Mouse (Mus musculus) heart, embryonic 14.5 days (tissue): ENCODE measurements around the gene Tsr2. TPM values are rescaled to one million over a fixed set of nuclear protein-coding genes. Genes with fewer than 3 reads are reported as not detected.

Experiments
- ATAC-seq: fragments of 200-750 bp; cut with Nextera tagmentation; 2 replicates; pipeline ENCODE4 v1.8.0; 2017; ENCODE audit warnings: low read depth, moderate TSS enrichment; ENCODE audit not compliant: insufficient number of reproducible peaks, insufficient read depth, low FRiP score
- H3K27ac ChIP-seq, 2 experiments: fragments of 200-500 bp in 1 of 2; fragments of 300-500 bp in 1 of 2; sonication (generic) in 1 of 2; replicated peaks in 1 of 2; 2 replicates each; pipeline ENCODE4 v1.5.1; 2012 to 2014; ENCODE audit warnings: low read depth in 2 of 2, low read length in 2 of 2, control low read depth in 1 of 2, mild to moderate bottlenecking in 1 of 2, mixed read lengths in 1 of 2; ENCODE audit not compliant: control insufficient read depth in 1 of 2, insufficient read depth in 1 of 2
- H3K27me3 ChIP-seq: fragments of 300-500 bp; sonication (generic); 2 replicates; pipeline ENCODE4 v1.6.1; 2014; ENCODE audit warnings: mild to moderate bottlenecking, low read length, control low read depth; ENCODE audit not compliant: control insufficient read depth, insufficient read depth
- H3K36me3 ChIP-seq: fragments of 300-500 bp; sonication (generic); 2 replicates; pipeline ENCODE4 v1.6.1; 2014; ENCODE audit warnings: mild to moderate bottlenecking, control low read depth, low read length, mixed read lengths; ENCODE audit not compliant: control insufficient read depth, insufficient read depth
- H3K4me1 ChIP-seq, 2 experiments: fragments of 200-500 bp in 1 of 2; fragments of 300-500 bp in 1 of 2; sonication (generic) in 1 of 2; 2 replicates each; pipeline ENCODE4 v1.6.1; 2012 to 2014; ENCODE audit warnings: low read length in 2 of 2, control low read depth in 1 of 2, mixed read lengths in 1 of 2; ENCODE audit not compliant: control insufficient read depth in 2 of 2, insufficient read depth in 2 of 2
- H3K4me2 ChIP-seq: fragments of 300-500 bp; sonication (generic); 2 replicates; pipeline ENCODE4 v1.6.1; 2014; ENCODE audit warnings: mild to moderate bottlenecking, low read length
- H3K4me3 ChIP-seq, 2 experiments: fragments of 200-500 bp in 1 of 2; fragments of 300-500 bp in 1 of 2; sonication (generic) in 1 of 2; 2 replicates each; pipeline ENCODE4 v1.5.1; 2012 to 2014; ENCODE audit warnings: low read length in 2 of 2, mild to moderate bottlenecking in 2 of 2, control low read depth in 1 of 2, low read depth in 1 of 2, moderate library complexity in 1 of 2; ENCODE audit not compliant: control insufficient read depth in 1 of 2, insufficient read depth in 1 of 2
- H3K9ac ChIP-seq: fragments of 300-500 bp; sonication (generic); 2 replicates; pipeline ENCODE4 v1.6.1; 2014; ENCODE audit warnings: mild to moderate bottlenecking, low read length
- H3K9me3 ChIP-seq: fragments of 300-500 bp; sonication (generic); 2 replicates; pipeline ENCODE4 v1.6.1; 2016; ENCODE audit warnings: low read length, control low read depth; ENCODE audit not compliant: control insufficient read depth
- WGBS: fragments of 180-500 bp; shearing (Covaris S2); extraction: QIAGEN DNeasy Blood & Tissue Kit; methylation state at CpG from one replicate; pipeline ENCODE4 v1.1.7; 2014; 5-methylcytosine and 5-hydroxymethylcytosine counted together
- polyA plus RNA-seq: library from polyadenylated mRNA; unstranded; fragments of >200 nt; fragmentation: Nextera tagmentation; extraction: Ambion mirVana; gene quantifications from 2 replicates; pipeline ENCODE4 v1.2.1, GENCODE M21; 2014

Gene Tsr2
- polyA plus RNA-seq, 1 experiment from 2014 or later = 15.1 TPM

DNA sequence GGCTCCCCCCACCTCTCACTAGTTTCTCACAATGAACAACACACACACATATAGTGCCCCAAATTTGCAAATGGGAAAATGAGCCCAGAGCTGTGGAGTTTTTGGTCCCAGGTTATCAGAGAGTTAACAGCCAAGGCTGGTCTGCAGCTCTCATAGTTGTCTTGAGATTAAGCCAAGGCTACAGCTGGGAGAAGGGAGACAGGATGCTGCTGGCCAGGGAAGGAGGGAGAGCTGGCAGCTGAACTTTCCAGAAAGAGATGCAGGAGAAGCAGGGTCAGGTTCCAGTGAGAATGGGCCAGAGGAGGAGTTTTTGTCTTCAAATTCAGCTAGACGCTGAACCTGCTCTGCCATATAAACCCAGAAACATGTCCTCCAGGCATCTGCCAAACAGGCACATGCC lies 37.0 kb downstream of the Tsr2 start:
- H3K4me1 ChIP-seq = peaks cover 2 to 4% of the 10 kb centered on the region in 2 experiments; a peak in 1 of 4 replicates

DNA sequence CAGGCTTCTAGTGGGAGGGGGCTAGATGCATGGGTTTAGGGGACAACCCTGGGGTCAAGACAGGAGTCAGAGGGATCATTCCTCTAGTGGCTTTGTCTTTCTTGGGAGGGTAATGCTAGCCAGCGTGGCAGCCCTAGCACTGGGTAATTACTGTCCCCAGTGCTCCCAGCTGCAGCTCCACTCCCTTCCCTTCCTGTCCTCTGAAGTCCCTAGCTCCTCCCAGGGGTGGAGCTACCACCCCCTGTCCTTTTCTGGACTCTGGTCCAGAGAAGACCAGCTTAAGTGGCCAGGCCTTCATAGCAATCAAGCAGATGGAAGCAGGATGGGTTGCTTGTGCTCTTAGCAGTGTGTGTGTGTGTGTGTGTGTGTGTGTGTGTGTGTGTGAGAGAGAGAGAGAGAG lies 40.8 kb downstream of the Tsr2 start:
- no peak overlapping the region for H3K9ac ChIP-seq
- peaks cover 10 to 13% of the 10 kb centered on the region in 2 experiments; a peak in 2 of 4 replicates for H3K4me1 ChIP-seq
- no peaks in the 10 kb centered on the region for H3K9me3 ChIP-seq
- H3K4me3 ChIP-seq = no peak overlapping the region
- ATAC-seq = peak; percentile 68; the same call in 1 of the 2 replicates
- H3K27ac ChIP-seq = no peak overlapping the region
- WGBS = 17% methylated on average over 1 of the region's 1 CpGs
- no peak overlapping the region for H3K4me2 ChIP-seq
- H3K27me3 ChIP-seq = no peaks in the 10 kb centered on the region
- peaks cover 5% of the 10 kb centered on the region; the same call in 1 of the 2 replicates for H3K36me3 ChIP-seq

More for the DNA sequence above, 37.0 kb downstream of the Tsr2 start:
- Histone ChIP-seq H3K9ac (no peak overlapping the region), H3K27me3 (no peaks in the 10 kb centered on the region), H3K9me3 (no peaks in the 10 kb centered on the region), H3K4me3 (no peak overlapping the region), H3K27ac (no peak overlapping the region), H3K36me3 (peaks cover 5% of the 10 kb centered on the region; the same call in 1 of the 2 replicates), H3K4me2 (no peak overlapping the region)
- 73% methylated on average over 1 of the region's 1 CpGs for WGBS
- no peak for ATAC-seq

DNA sequence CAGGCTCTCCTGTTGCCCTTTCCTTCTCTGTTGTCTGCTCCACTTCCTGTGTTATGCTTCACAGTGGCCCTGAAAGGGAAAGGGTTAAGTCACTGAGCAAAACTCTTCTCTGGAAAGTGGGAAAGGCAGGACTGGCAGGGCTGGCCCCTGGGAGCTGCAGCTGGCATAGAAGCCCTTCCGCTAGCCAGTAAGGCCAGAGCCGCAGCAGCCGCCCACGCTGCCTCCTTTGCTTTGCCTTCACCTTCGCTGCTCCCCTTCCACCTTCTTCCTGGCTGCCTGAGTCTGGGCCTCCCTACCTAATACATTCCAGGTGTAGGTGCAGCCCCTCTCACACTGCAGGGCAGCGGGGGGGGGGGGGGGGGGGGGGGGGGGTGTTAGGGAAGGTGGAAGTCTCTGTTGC lies 41.9 kb downstream of the Tsr2 start:
- peak overlapping the region; percentile 12; the same call in 1 of the 2 replicates for H3K4me2 ChIP-seq
- no peak overlapping the region for H3K4me3 ChIP-seq
- peaks cover 10 to 13% of the 10 kb centered on the region in 2 experiments; a peak in 2 of 4 replicates for H3K4me1 ChIP-seq
- ATAC-seq = no peak
- WGBS = 58% methylated on average over 6 of the region's 6 CpGs
- no peaks in the 10 kb centered on the region for H3K9me3 ChIP-seq
- H3K27ac ChIP-seq = peak overlapping the region in 1 of 2 experiments; percentile 61; a peak in 1 of 4 replicates
- H3K9ac ChIP-seq = peak overlapping the region; percentile 11; the same call in 1 of the 2 replicates
- peaks cover 5% of the 10 kb centered on the region; the same call in 1 of the 2 replicates for H3K36me3 ChIP-seq
- H3K27me3 ChIP-seq = no peaks in the 10 kb centered on the region

DNA sequence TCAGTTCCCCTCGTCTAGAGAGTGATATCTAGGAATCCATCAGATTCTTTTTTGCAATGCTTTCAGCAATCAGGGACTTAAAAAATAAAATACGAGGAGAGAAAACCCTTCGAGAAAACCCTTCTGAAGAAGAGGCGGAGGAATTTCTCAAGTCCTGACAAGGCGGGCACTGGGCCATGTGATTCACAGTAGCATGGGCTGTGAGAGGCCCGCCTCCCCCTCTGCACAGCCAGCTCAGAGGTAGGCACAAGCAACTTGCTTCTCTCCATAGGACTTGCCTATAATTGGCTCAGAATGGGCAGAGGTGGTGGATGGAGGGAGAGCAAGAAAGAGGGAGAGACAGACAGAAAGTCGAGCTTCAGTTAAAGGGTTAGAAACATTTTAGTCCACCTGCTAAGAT lies 46.0 kb downstream of the Tsr2 start:
- WGBS = 73% methylated on average over 7 of the region's 7 CpGs
- ATAC-seq = no peak
- peaks cover 14 to 20% of the 10 kb centered on the region in 2 experiments for H3K4me1 ChIP-seq
- H3K4me3 ChIP-seq = no peak overlapping the region
- H3K36me3 ChIP-seq = no peaks in the 10 kb centered on the region
- H3K9me3 ChIP-seq = no peaks in the 10 kb centered on the region
- H3K27me3 ChIP-seq = no peaks in the 10 kb centered on the region
- no peak overlapping the region for H3K9ac ChIP-seq
- no peak overlapping the region for H3K27ac ChIP-seq
- H3K4me2 ChIP-seq = no peak overlapping the region

DNA sequence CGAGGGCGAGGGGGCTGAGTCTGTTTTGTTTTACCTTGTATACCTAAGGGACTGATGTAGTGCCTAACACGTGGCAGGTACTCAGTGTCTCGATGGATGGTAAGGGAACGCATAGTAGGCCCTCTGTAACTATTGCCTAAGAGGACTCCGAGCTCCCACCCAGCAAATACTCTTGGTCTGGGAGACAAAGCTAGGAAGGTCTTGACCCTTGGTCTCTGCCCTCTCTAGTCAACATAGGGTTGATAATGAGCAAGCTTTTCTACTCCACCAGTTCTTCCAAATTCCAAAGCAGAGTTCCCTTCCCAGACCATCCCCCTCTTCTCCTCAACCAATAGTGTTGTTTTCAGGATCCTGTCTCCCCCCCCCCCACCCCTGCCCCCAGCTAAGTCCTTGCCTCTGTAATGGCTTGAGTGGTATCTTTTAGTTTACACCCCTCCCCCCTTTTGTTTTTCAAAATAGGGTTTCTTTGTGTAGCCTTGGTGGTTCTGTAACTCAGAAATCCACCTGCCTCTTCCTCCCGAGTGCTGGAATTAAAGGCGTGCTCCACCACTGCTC lies 46.6 kb downstream of the Tsr2 start:
- Histone ChIP-seq H3K9ac (no peak overlapping the region), H3K27ac (no peak overlapping the region), H3K4me2 (peak overlapping the region; percentile 70; the same call in 1 of the 2 replicates), H3K36me3 (no peaks in the 10 kb centered on the region), H3K4me1 (peaks cover 14 to 17% of the 10 kb centered on the region in 2 experiments), H3K27me3 (no peaks in the 10 kb centered on the region), H3K9me3 (no peaks in the 10 kb centered on the region), H3K4me3 (no peak overlapping the region)
- ATAC-seq = no peak
- WGBS = 67% methylated on average over 8 of the region's 8 CpGs

DNA sequence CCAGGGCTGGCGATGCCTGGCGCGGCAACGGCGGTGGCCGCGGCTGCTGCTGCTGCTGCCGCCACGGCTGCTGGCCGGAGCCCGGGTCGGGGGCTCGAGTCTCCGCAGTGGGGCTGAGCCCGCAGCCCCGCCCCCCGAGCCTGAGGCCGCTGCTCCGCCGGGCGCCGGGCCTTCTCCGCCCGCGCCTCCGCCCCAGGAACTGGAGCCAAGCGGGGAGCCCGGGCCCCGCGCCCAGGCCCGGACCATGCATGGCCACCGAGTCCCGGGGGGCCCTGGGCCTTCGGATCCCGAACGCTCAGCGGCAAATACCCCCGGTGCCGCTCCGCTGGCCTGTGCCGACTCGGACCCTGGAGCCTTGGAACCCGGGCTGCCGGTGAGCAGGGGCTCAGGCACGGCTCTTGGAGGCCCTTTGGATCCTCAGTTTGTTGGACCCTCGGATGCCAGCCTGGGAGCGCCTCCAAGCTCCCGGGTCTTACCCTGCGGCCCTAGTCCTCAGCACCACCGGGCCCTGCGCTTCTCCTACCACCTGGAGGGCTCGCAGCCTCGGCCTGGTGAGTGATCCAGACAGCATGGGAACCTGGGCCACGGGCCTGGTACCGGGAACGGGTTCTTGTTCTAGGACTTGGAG lies 48.8 kb downstream of the Tsr2 start:
- Histone ChIP-seq H3K27ac (peak overlapping the region; percentile 79 to 81), H3K9me3 (no peaks in the 10 kb centered on the region), H3K4me2 (peak overlapping the region; percentile 70), H3K9ac (peak overlapping the region; percentile 87), H3K27me3 (no peaks in the 10 kb centered on the region), H3K36me3 (no peaks in the 10 kb centered on the region), H3K4me3 (peak overlapping the region; percentile 66 to 80), H3K4me1 (peaks cover 4 to 8% of the 10 kb centered on the region in 2 experiments; a peak in 3 of 4 replicates)
- ATAC-seq = peak; percentile 59; the same call in 1 of the 2 replicates
- 18% methylated on average over 51 of the region's 56 CpGs for WGBS

DNA sequence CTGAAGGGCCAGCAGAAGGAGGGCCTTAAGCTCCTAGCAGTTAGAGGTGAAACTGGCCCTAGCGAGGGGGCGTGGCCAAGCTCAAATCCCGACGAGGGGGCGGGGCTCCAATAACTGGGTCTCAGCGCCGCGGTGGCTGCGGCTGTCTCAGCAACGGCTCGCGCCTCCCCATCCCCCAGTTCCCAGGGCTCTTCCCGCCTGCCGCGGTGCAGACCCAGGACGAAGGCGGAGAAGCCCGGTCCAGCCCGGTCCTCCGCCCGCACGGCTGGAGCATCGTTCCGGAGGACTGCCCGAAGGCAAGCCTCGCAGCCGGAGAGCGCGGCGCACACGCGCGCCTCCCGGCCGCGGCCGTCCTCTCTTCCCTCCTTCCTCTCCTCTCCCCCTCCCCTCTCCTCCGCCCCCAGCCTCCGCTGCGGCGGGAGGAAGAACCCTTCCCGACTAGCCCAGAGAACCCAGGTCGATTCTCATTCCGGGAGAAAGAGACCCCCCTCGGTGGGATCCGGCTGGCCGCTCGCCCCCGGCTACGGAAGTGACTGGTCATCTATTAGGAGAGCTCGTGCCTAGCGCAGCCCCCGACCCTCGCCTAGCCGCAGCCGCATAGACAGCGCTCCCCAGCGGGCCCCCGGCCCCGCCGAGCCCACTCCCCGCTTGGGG lies 49.4 kb downstream of the Tsr2 start:
- 23% methylated on average over 52 of the region's 62 CpGs for WGBS

More for the DNA sequence above, 49.4 kb downstream of the Tsr2 start:
- Histone ChIP-seq H3K27me3 (no peaks in the 10 kb centered on the region), H3K4me3 (peak overlapping the region; percentile 66 to 80), H3K9ac (peak overlapping the region; percentile 87), H3K9me3 (no peaks in the 10 kb centered on the region), H3K36me3 (no peaks in the 10 kb centered on the region), H3K27ac (peak overlapping the region; percentile 79 to 81), H3K4me2 (peak overlapping the region; percentile 70), H3K4me1 (peaks cover 4 to 8% of the 10 kb centered on the region in 2 experiments; a peak in 3 of 4 replicates)
- ATAC-seq = peak; percentile 76
